Mouse (Mus musculus): Measurements from ENCODE around the gene Tmem258. TPM values are rescaled to one million over a fixed set of nuclear protein-coding genes. Genes with fewer than 3 reads are reported as not detected.

Tmem258 gene
- polyA plus RNA-seq (2014; fragmentation: Illumina TruSeq; extraction: RNeasy Lipid Tissue Mini Kit (QIAGEN cat#74804); ENCODE audit: low read depth, low replicate concordance) = 24.7 TPM

DNA sequence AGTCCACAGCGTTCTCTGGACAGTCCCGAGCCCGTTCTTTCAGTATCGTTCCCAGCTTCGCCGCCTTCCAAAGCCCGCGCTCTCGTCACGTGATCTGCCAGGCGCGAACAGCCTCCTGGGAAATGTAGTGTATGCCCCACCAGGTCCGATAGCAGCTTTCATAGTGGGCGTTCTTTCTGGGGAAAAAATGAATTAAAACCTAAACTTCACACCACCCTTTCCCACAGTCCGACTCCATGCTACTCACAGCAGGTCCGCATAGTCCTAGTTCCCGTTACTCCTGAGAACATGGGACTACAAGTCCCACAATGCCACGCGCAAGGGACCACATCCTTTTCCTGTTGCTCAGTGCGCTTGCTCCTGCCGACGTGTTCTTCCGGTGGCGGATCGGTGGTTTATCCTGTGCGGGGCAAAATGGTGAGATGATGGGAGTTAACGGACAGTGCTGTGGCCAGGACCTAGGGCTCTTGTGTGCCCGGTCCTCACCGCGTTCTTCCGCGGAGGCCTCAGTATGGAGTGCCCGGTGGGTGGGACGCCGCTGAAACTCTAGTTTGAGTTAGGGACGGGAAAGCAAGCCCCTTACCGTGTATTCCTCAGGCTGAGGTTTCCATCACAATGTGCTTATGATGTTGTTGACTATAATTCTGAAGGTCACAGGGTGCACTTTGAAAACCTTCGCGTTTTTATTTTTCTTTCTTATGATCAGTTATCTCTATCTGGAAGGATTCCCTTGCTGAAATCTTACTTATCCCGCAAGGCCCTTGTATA lies at the start of gene Tmem258, which contains the start of gene Fen1:
Tmem258 (plus strand) TSS at position 167 of the 768 bp plus-strand sequence.
Fen1 (minus strand) TSS at position 322 of the 768 bp plus-strand sequence.

DNA sequence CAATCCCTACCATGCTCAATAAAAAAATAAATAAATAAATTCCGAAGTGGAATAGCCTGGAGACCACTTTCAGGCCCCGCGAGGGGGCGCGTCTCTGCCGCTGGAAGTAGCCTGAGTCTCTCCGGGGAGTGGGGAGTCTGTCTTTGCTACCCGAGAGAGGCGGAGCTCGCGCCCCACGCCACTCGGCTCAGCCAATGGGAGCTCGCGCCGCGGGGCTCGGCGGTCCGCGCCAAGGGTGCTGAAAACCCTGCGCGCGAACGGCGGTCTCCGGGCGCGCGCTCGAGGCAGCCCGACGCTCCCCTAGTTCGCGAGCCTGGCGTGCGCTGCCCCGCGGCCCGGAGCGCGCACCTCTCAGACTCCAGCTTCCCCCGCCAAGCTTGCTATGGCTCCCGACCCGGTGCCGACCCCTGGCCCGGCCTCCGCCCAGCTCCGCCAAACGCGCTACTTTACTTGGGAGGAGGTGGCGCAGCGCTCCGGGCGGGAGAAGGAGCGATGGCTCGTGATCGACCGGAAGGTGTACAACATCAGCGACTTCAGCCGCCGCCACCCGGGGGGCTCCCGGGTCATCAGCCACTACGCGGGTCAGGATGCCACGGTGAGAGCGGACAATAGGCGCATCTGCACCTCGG lies 21.0 kb upstream of the Tmem258 start, which contains the start of gene Fads1:
Fads1 (plus strand) TSS at position 219 of the 629 bp plus-strand sequence.

DNA sequence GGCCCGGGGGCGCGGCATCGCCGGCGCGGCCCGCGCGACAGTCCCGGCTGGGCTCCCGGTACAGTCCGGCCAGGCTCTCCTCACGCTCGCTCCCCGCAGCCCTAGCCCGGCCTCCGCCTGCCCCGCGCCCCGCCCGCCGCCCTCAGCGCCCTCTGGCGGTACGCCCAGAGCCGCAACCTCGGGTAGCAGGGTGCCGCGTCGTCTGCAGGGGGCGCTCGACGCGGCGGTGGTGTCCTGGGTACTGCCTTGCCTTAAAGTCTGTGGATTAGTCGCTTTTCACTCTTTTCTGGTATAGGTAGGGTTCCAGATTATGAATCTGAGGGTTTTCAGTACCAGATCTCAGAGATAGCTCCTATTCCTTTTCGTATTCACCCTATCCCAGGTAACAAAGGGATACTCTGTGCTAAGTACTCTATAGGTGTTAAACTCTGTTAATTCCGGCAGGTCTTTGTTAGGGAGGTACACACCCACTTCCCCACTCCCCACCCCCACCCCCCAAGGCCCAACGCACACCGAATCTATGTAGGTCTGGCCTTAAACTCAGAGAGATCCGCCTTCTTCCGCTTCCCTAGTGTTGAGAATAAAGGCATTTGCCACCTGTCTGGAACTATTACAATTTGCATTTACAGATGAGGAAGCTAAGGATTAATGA lies 37.0 kb downstream of the Tmem258 start, which contains the start of gene Myrf:
Myrf (minus strand) TSS at position 95 of the 652 bp plus-strand sequence.

Other genes starting within 250 kb of the Tmem258 start
- gene Fth1, start 223.4 kb upstream of the Tmem258 start, polyA plus RNA-seq (2014; fragmentation: Illumina TruSeq; extraction: RNeasy Lipid Tissue Mini Kit (QIAGEN cat#74804); ENCODE audit: low read depth, low replicate concordance) = 2,353 TPM
- gene Best1, start 202.4 kb upstream of the Tmem258 start, polyA plus RNA-seq (2014; fragmentation: Illumina TruSeq; extraction: RNeasy Lipid Tissue Mini Kit (QIAGEN cat#74804); ENCODE audit: low read depth, low replicate concordance) = not detected
- 0.45 TPM for gene Rab3il1, start 202.3 kb upstream of the Tmem258 start, polyA plus RNA-seq (2014; fragmentation: Illumina TruSeq; extraction: RNeasy Lipid Tissue Mini Kit (QIAGEN cat#74804); ENCODE audit: low read depth, low replicate concordance)
- gene Fads3, start 162.4 kb upstream of the Tmem258 start, polyA plus RNA-seq (2014; fragmentation: Illumina TruSeq; extraction: RNeasy Lipid Tissue Mini Kit (QIAGEN cat#74804); ENCODE audit: low read depth, low replicate concordance) = 0.85 TPM
- gene Fads2, start 102.3 kb upstream of the Tmem258 start, polyA plus RNA-seq (2014; fragmentation: Illumina TruSeq; extraction: RNeasy Lipid Tissue Mini Kit (QIAGEN cat#74804); ENCODE audit: low read depth, low replicate concordance) = 106 TPM
- gene Fads1, start 21.1 kb upstream of the Tmem258 start, polyA plus RNA-seq (2014; fragmentation: Illumina TruSeq; extraction: RNeasy Lipid Tissue Mini Kit (QIAGEN cat#74804); ENCODE audit: low read depth, low replicate concordance) = 337 TPM
- 0.90 TPM for gene Fen1, start 155 bp downstream of the Tmem258 start, polyA plus RNA-seq (2014; fragmentation: Illumina TruSeq; extraction: RNeasy Lipid Tissue Mini Kit (QIAGEN cat#74804); ENCODE audit: low read depth, low replicate concordance)
- gene Myrf, start 36.7 kb downstream of the Tmem258 start, polyA plus RNA-seq (2014; fragmentation: Illumina TruSeq; extraction: RNeasy Lipid Tissue Mini Kit (QIAGEN cat#74804); ENCODE audit: low read depth, low replicate concordance) = 3.0 TPM
- not detected for gene Dagla, start 100.9 kb downstream of the Tmem258 start, polyA plus RNA-seq (2014; fragmentation: Illumina TruSeq; extraction: RNeasy Lipid Tissue Mini Kit (QIAGEN cat#74804); ENCODE audit: low read depth, low replicate concordance)
- gene Syt7, start 185.1 kb downstream of the Tmem258 start, polyA plus RNA-seq (2014; fragmentation: Illumina TruSeq; extraction: RNeasy Lipid Tissue Mini Kit (QIAGEN cat#74804); ENCODE audit: low read depth, low replicate concordance) = 0.29 TPM

Measured in liver, adult 10 weeks (tissue).